Mouse (Mus musculus): ENCODE measurements around the gene Selenoo. TPM values are rescaled to one million over a fixed set of nuclear protein-coding genes. Genes with fewer than 3 reads are reported as not detected.

Gene Selenoo
- polyA plus RNA-seq, 1 experiment from 2014 or later = 18.5 TPM

GRCm38 (mm10) chr15:89106073-89106472, 17.2 kb downstream of the Selenoo start:
- Histone ChIP-seq H3K27me3 (replicated peaks; ENCODE audit: control insufficient read depth, insufficient read depth, low read length) (no peaks in the 10 kb centered on the region), H3K9me3 (ENCODE audit: control insufficient read depth, low read length) (no peaks in the 10 kb centered on the region), H3K27ac (replicated peaks; ENCODE audit: low read depth, low read length) (no peak overlapping the region), H3K4me2 (ENCODE audit: low read depth, low read length) (no peak overlapping the region), H3K36me3 (ENCODE audit: control insufficient read depth, insufficient read depth, low read length) (peaks cover 100% of the 10 kb centered on the region), H3K4me3 (ENCODE audit: low read depth, low read length) (no peak overlapping the region), H3K9ac (ENCODE audit: low read depth, low read length) (no peak overlapping the region), H3K4me1 (ENCODE audit: control insufficient read depth, insufficient read depth, low read length) (no peaks in the 10 kb centered on the region)
- DNase-seq (ENCODE audit: low spot score) = no peak
- 86% methylated on average over 13 of the region's 13 CpGs for WGBS
- no peak for ATAC-seq (ENCODE audit: low read depth)

- Histone ChIP-seq H3K4me2 (ENCODE audit: low read depth, low read length) (no peak overlapping the region), H3K27me3 (replicated peaks; ENCODE audit: control insufficient read depth, insufficient read depth, low read length) (no peaks in the 10 kb centered on the region), H3K27ac (replicated peaks; ENCODE audit: low read depth, low read length) (no peak overlapping the region), H3K9me3 (ENCODE audit: control insufficient read depth, low read length) (no peaks in the 10 kb centered on the region), H3K9ac (ENCODE audit: low read depth, low read length) (no peak overlapping the region), H3K4me3 (ENCODE audit: low read depth, low read length) (no peak overlapping the region), H3K36me3 (ENCODE audit: control insufficient read depth, insufficient read depth, low read length) (peaks cover 100% of the 10 kb centered on the region), H3K4me1 (ENCODE audit: control insufficient read depth, insufficient read depth, low read length) (no peaks in the 10 kb centered on the region)
- DNase-seq (ENCODE audit: low spot score) = no peak
- 100% methylated on average over 1 of the region's 1 CpGs for WGBS
- no peak for ATAC-seq (ENCODE audit: low read depth)
Observed at GRCm38 (mm10) chr15:89106976-89107375, 18.1 kb downstream of the Selenoo start.

- 88% methylated on average over 9 of the region's 9 CpGs for WGBS
- Histone ChIP-seq H3K27me3 (replicated peaks; ENCODE audit: control insufficient read depth, insufficient read depth, low read length) (no peaks in the 10 kb centered on the region), H3K27ac (replicated peaks; ENCODE audit: low read depth, low read length) (no peak overlapping the region), H3K4me2 (ENCODE audit: low read depth, low read length) (no peak overlapping the region), H3K9me3 (ENCODE audit: control insufficient read depth, low read length) (no peaks in the 10 kb centered on the region), H3K36me3 (ENCODE audit: control insufficient read depth, insufficient read depth, low read length) (peaks cover 98% of the 10 kb centered on the region), H3K4me3 (ENCODE audit: low read depth, low read length) (no peak overlapping the region), H3K4me1 (ENCODE audit: control insufficient read depth, insufficient read depth, low read length) (no peaks in the 10 kb centered on the region), H3K9ac (ENCODE audit: low read depth, low read length) (no peak overlapping the region)
- ATAC-seq (ENCODE audit: low read depth) (no peak), DNase-seq (ENCODE audit: low spot score) (no peak)
Observed at GRCm38 (mm10) chr15:89110147-89110546, 21.3 kb downstream of the Selenoo start.

- no peaks in the 10 kb centered on the region for H3K27me3 ChIP-seq (replicated peaks; ENCODE audit: control insufficient read depth, insufficient read depth, low read length)
- H3K36me3 ChIP-seq (ENCODE audit: control insufficient read depth, insufficient read depth, low read length) = peaks cover 61% of the 10 kb centered on the region
- no peak overlapping the region for H3K4me3 ChIP-seq (ENCODE audit: low read depth, low read length)
- ATAC-seq (ENCODE audit: low read depth) (no peak), DNase-seq (ENCODE audit: low spot score) (no peak)
- H3K9ac ChIP-seq (ENCODE audit: low read depth, low read length) = no peak overlapping the region
- H3K27ac ChIP-seq (replicated peaks; ENCODE audit: low read depth, low read length) = no peak overlapping the region
- H3K4me1 ChIP-seq (ENCODE audit: control insufficient read depth, insufficient read depth, low read length) = peaks cover 19% of the 10 kb centered on the region
- no peak overlapping the region for H3K4me2 ChIP-seq (ENCODE audit: low read depth, low read length)
- 0 out of 2 replicates have a peak, but pooled peaks cover 4% of the 10 kb centered on the region for H3K9me3 ChIP-seq (ENCODE audit: control insufficient read depth, low read length)
Observed at GRCm38 (mm10) chr15:89118007-89118406, 29.1 kb downstream of the Selenoo start.

GRCm38 (mm10) chr15:89122649-89123366, 33.9 kb downstream of the Selenoo start, which contains the start of gene Tubgcp6:
Gene Tubgcp6 (minus strand): TSS chr15:89123112.
- no peaks in the 10 kb centered on the region for H3K27me3 ChIP-seq (replicated peaks; ENCODE audit: control insufficient read depth, insufficient read depth, low read length)
- peak; percentile 90 for ATAC-seq (ENCODE audit: low read depth)
- H3K9ac ChIP-seq (ENCODE audit: low read depth, low read length) = peak within 1 kb of the TSS; percentile 89
- DNase-seq (ENCODE audit: low spot score) = peak; percentile 97
- H3K4me2 ChIP-seq (ENCODE audit: low read depth, low read length) = peak within 1 kb of the TSS; percentile 95
- peaks cover 36% of the 10 kb centered on the region for H3K36me3 ChIP-seq (ENCODE audit: control insufficient read depth, insufficient read depth, low read length)
- H3K4me3 ChIP-seq (ENCODE audit: low read depth, low read length) = peak within 1 kb of the TSS; percentile 93
- H3K27ac ChIP-seq (replicated peaks; ENCODE audit: low read depth, low read length) = peak within 1 kb of the TSS; percentile 90
- WGBS = under 1% methylated on average over 47 of the region's 47 CpGs
- peaks cover 30% of the 10 kb centered on the region for H3K4me1 ChIP-seq (ENCODE audit: control insufficient read depth, insufficient read depth, low read length)
- H3K9me3 ChIP-seq (ENCODE audit: control insufficient read depth, low read length) = no peaks in the 10 kb centered on the region

GRCm38 (mm10) chr15:89123595-89123994, 34.7 kb downstream of the Selenoo start:
- Histone ChIP-seq H3K27me3 (replicated peaks; ENCODE audit: control insufficient read depth, insufficient read depth, low read length) (no peaks in the 10 kb centered on the region), H3K27ac (replicated peaks; ENCODE audit: low read depth, low read length) (peak overlapping the region; percentile 90), H3K4me3 (ENCODE audit: low read depth, low read length) (peak overlapping the region; percentile 93), H3K36me3 (ENCODE audit: control insufficient read depth, insufficient read depth, low read length) (peaks cover 29% of the 10 kb centered on the region), H3K4me2 (ENCODE audit: low read depth, low read length) (peak overlapping the region; percentile 95), H3K4me1 (ENCODE audit: control insufficient read depth, insufficient read depth, low read length) (peaks cover 35% of the 10 kb centered on the region), H3K9me3 (ENCODE audit: control insufficient read depth, low read length) (no peaks in the 10 kb centered on the region), H3K9ac (ENCODE audit: low read depth, low read length) (peak overlapping the region; percentile 89)
- peak; percentile 30 for DNase-seq (ENCODE audit: low spot score)
- ATAC-seq (ENCODE audit: low read depth) = no peak
- WGBS = 31% methylated on average over 11 of the region's 11 CpGs

GRCm38 (mm10) chr15:89124312-89124711, 35.4 kb downstream of the Selenoo start:
- H3K27ac ChIP-seq (replicated peaks; ENCODE audit: low read depth, low read length) = no peak overlapping the region
- no peaks in the 10 kb centered on the region for H3K27me3 ChIP-seq (replicated peaks; ENCODE audit: control insufficient read depth, insufficient read depth, low read length)
- no peak overlapping the region for H3K4me2 ChIP-seq (ENCODE audit: low read depth, low read length)
- peak overlapping the region; percentile 89 for H3K9ac ChIP-seq (ENCODE audit: low read depth, low read length)
- no peak for ATAC-seq (ENCODE audit: low read depth)
- no peak for DNase-seq (ENCODE audit: low spot score)
- peaks cover 29% of the 10 kb centered on the region for H3K36me3 ChIP-seq (ENCODE audit: control insufficient read depth, insufficient read depth, low read length)
- no peaks in the 10 kb centered on the region for H3K9me3 ChIP-seq (ENCODE audit: control insufficient read depth, low read length)
- H3K4me1 ChIP-seq (ENCODE audit: control insufficient read depth, insufficient read depth, low read length) = peaks cover 38% of the 10 kb centered on the region
- no peak overlapping the region for H3K4me3 ChIP-seq (ENCODE audit: low read depth, low read length)
- 90% methylated on average over 3 of the region's 3 CpGs for WGBS

- H3K4me3 ChIP-seq (ENCODE audit: low read depth, low read length) = no peak overlapping the region
- H3K4me1 ChIP-seq (ENCODE audit: control insufficient read depth, insufficient read depth, low read length) = peaks cover 35% of the 10 kb centered on the region
- H3K9me3 ChIP-seq (ENCODE audit: control insufficient read depth, low read length) = no peaks in the 10 kb centered on the region
- no peak overlapping the region for H3K9ac ChIP-seq (ENCODE audit: low read depth, low read length)
- no peak for DNase-seq (ENCODE audit: low spot score)
- no peaks in the 10 kb centered on the region for H3K27me3 ChIP-seq (replicated peaks; ENCODE audit: control insufficient read depth, insufficient read depth, low read length)
- H3K36me3 ChIP-seq (ENCODE audit: control insufficient read depth, insufficient read depth, low read length) = peaks cover 23% of the 10 kb centered on the region
- H3K4me2 ChIP-seq (ENCODE audit: low read depth, low read length) = no peak overlapping the region
- no peak for ATAC-seq (ENCODE audit: low read depth)
- no peak overlapping the region for H3K27ac ChIP-seq (replicated peaks; ENCODE audit: low read depth, low read length)
- 90% methylated on average over 9 of the region's 9 CpGs for WGBS
Observed at GRCm38 (mm10) chr15:89125351-89125750, 36.5 kb downstream of the Selenoo start.

GRCm38 (mm10) chr15:89126622-89127021, 37.7 kb downstream of the Selenoo start:
- H3K4me1 ChIP-seq (ENCODE audit: control insufficient read depth, insufficient read depth, low read length) = peaks cover 27% of the 10 kb centered on the region
- ATAC-seq (ENCODE audit: low read depth) = no peak
- WGBS = 81% methylated on average over 8 of the region's 8 CpGs

More at GRCm38 (mm10) chr15:89126622-89127021, 37.7 kb downstream of the Selenoo start:
- Histone ChIP-seq H3K27me3 (replicated peaks; ENCODE audit: control insufficient read depth, insufficient read depth, low read length) (no peaks in the 10 kb centered on the region), H3K9me3 (ENCODE audit: control insufficient read depth, low read length) (no peaks in the 10 kb centered on the region), H3K9ac (ENCODE audit: low read depth, low read length) (no peak overlapping the region), H3K27ac (replicated peaks; ENCODE audit: low read depth, low read length) (no peak overlapping the region), H3K36me3 (ENCODE audit: control insufficient read depth, insufficient read depth, low read length) (peaks cover 17% of the 10 kb centered on the region), H3K4me3 (ENCODE audit: low read depth, low read length) (no peak overlapping the region), H3K4me2 (ENCODE audit: low read depth, low read length) (no peak overlapping the region)
- DNase-seq (ENCODE audit: low spot score) = no peak

Measured in embryonic facial prominence, embryonic 14.5 days (tissue).